Mouse (Mus musculus) embryonic fibroblast, embryonic 13.5 days (primary cell): ENCODE measurements around the gene Ushbp1.

ENCODE experiments used
- CTCF ChIP-seq: IDR thresholded peaks from 2 replicates; pipeline ENCODE4 v1.5.1; 2011; ENCODE audit warnings: mild to moderate bottlenecking, control low read depth, low read length, moderate library complexity, borderline replicate concordance; ENCODE audit not compliant: insufficient read depth
- POLR2A ChIP-seq: IDR thresholded peaks from 2 replicates; pipeline ENCODE4 v1.6.1; 2011; ENCODE audit warnings: low read depth, mild to moderate bottlenecking, control low read depth, low read length, moderate library complexity

GRCm38 (mm10) chr8:71394481-71394880, 1.1 kb downstream of the Ushbp1 start:
- TF ChIP-seq POLR2A (no peak), CTCF (no peak)
